Mouse (Mus musculus) granulocyte monocyte progenitor cell, adult 5-6 weeks (primary cell): ENCODE data around the gene Mecom. TPM values are rescaled to one million over a fixed set of nuclear protein-coding genes. Genes with fewer than 3 reads are reported as not detected.
"Not testable (repeated sequence)": the region's sequence is repeated elsewhere in the genome, so short reads cannot be mapped to it uniquely, and the experiment has no call there.

Experiments
- ATAC-seq: replicated peaks from 2 replicates; pipeline ENCODE4 v1.8.0; 2016; ENCODE audit warnings: mild to moderate bottlenecking, moderate TSS enrichment, inconsistent platforms; ENCODE audit not compliant: poor library complexity, severe bottlenecking
- total RNA-seq, 2 experiments: library from RNA; stranded (forward) in 1 of 2; stranded (reverse) in 1 of 2; fragments of 200-712, 200-1000 nt in 1 of 2; fragments of >200 nt in 1 of 2; fragmentation: Nextera tagmentation in 1 of 2; gene quantifications; 2 replicates each; pipeline ENCODE4 v1.2.3; 2014 to 2017

Gene Mecom
- total RNA-seq, 2 experiments from 2014 or later, result 0.72 TPM; not detected in 1

DNA sequence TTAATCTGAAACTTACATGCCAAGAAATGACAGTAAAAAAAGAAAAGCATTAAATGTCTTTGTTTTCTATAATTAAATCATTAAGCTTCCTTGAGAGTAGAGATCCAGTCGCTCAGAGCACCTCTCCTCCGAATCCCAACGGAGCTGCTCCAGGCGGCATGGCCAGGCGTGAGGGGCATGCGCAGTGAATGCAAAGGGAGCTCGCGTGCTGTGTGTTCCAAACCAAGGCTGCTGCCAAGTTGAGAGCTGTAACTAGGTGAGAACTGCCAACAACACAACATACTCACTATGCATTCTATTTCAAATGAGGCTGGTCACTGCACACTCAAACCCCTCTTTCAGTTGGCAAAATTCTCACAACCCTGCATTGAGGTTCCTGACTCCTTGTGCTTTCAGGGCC, 271.7 kb downstream of the Mecom start:
- ATAC-seq, result no peak

DNA sequence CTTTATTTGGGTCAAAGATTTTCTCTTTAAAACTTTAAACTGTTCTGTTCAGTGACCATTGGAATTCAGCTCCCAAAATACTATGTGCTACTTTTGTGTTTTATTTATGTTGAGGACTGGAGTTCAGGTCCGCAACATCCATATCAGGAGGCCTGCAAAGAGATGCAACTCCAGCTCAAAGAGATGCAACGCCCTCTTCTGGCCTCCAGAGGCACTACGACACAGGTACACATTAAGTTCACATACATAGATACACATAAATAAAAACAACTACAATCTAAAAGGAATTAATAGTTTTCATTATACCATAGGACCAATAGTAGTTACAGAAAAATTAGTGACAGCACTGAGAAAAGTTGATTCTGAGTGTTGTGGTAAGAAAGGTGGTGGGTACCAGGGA, 278.6 kb downstream of the Mecom start:
- ATAC-seq, result no peak

- ATAC-seq, result no peak
Observed at GRCm38 (mm10) chr3:30260945-30261344, 286.9 kb downstream of the Mecom start.

DNA sequence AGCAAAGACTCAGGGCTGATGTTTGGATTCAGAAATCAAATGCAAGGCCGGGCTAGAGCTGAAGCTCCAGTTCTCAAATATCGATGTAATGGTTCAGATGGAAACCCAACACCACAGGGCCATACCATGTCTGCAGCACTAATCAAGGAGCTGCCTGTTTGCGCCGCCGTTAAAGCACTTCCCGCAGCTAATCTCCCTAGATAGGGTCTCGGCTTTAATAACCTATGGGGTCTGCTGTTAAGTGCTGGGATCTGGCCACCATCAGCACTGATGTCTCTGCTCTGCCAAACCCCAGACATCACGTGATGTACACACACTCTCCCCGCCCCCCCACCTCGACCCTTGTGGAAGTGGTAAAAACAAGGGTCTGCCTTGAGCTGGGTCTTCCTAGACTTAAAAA, 289.4 kb downstream of the Mecom start:
- ATAC-seq, result no peak

- no peak for ATAC-seq
Observed at GRCm38 (mm10) chr3:30257776-30258175, 290.0 kb downstream of the Mecom start.

- ATAC-seq, result no peak
Observed at GRCm38 (mm10) chr3:30256896-30257295, 290.9 kb downstream of the Mecom start.

- ATAC-seq, result no peak
Observed at GRCm38 (mm10) chr3:30255828-30256227, 292.0 kb downstream of the Mecom start.

DNA sequence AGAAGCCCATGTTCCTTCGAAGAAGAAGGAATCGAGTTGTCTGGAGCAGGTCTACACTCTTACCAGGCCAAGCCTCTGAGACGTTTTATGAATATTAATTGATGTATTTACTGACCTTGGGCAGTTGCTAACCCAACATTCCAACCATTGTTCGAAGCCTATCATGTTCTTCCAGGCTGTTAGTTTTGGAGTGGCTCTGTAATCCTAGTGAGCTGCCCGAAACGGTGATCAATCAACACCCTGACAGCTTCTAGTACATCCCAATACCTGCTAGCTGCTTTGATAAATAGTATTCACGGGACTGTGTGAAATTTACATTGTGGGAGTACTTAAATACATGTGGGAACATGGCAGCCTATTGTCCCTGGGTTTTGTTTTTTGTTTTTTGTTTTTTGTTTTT, 293.4 kb downstream of the Mecom start:
- ATAC-seq, result no peak

GRCm38 (mm10) chr3:30253714-30254113, 294.1 kb downstream of the Mecom start:
- ATAC-seq, result no peak

DNA sequence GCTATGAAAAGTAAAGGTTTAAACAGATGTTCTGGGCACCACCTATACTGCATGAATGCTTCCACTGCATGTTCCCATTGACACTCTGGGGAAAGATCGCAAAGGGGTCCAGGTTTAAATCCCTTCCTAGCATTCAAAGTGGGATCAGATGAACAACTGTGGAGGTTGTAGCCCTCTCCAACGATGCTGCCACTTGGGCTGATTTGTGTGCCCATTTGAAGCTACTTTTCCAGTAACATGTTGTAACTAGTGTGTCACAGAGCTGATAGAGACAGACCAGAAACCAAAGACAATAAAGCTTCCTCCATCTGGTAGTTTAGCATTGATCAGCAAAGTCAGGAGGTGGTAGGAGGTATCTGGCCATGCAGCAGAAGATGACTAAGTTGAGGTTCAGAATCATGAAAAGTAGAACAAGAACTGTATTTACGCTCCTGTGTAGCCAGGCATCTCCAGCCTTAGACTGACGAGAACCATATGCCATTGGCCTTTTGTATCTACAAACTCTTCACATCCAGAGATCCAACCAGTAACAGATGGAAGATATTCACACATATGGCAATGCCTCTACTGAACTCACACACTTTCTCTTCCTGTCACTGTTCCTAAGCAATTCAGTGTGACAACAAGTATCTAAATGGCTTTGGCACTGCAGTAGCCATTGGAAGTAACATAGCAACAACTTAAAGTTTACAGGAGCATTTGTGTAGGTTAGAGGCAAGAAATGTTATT, 299.0 kb downstream of the Mecom start:
- no peak for ATAC-seq

DNA sequence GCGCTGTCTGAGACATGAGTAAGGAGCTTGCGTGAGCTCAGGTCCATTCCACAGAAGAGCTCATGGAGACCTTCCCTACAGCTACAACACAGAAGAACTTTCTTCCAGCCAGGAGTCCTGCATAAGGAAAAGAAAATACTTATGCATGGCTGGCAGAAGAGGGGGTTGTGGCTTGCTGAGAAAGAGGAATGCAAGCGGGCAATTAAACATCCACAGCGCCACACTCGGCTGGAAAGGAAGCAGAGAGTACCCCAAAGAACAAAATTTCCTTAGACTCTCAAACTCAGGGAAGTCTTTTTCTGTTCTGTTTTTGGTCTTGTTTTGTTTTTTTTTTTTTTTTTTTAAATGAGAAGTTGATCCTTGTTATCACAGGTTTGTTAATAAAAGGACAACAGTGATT, 300.6 kb downstream of the Mecom start:
- ATAC-seq, result no peak

- no peak for ATAC-seq
Observed at GRCm38 (mm10) chr3:30246431-30247041, 301.3 kb downstream of the Mecom start.

DNA sequence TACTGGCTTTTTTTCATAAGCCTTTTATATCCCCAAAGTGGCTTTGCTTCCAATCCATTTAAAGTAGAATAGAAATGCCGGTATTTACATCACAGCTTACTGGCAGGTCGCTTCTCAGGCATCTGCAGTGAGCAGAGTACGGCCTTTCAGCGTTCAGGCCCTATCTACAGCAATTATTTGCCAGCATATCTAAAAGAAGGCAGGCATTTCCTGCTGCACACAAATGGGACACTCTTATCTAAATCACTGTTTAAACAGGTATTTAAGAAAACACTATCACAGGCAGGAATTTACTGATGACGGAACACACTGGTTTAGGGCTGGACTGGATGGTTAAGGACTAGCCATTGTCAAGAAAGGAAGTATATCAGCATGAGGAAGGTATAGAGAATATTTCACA, 301.9 kb downstream of the Mecom start:
- no peak for ATAC-seq

DNA sequence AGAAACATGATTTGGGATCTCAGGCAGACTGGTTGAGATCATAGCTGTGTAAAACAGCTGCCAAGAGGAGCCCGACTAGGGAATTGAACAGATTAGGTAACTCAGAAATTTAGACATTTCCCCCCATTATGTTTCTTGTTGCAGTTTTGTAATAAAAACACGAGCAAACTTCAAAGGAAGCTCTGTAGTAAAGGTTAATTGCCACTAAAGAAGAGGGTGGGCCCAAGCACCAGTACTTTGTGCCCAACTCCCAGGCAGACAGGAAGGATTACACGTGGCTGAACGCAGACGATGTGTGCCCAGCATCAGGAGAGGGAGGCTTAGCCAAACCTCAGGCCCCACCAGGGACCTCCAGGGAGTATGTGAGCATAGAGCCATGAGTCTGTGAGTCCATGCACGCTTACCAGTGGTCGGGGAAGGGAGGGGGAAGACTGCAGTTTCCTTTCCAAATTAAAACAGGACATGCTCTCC, 303.4 kb downstream of the Mecom start:
- ATAC-seq, result no peak

DNA sequence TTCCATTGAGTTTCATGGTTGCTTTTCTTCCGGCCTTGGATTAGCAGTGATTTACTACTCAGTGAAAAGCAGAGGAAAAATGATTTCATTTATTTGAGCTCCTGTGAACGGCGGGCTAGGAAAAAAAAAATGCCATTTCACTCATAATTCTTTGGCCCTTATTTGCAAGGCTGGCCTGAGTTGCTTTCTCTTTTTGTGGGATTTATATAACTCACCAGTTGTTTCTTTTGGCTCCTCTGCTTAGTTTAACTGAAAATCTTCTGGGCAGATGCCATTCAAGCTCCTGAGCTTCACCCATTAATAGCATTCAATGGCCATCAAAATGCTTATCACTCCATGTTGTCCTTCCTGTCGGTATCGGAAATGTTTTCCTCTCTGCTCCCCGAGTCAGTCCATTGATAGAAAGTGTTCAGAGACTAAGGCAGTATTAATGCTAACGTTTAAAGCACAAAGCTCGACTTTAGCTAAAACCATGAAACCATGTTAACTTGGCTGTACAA, 304.0 kb downstream of the Mecom start:
- no peak for ATAC-seq

GRCm38 (mm10) chr3:30239416-30239815, 308.4 kb downstream of the Mecom start:
- ATAC-seq, result no peak

DNA sequence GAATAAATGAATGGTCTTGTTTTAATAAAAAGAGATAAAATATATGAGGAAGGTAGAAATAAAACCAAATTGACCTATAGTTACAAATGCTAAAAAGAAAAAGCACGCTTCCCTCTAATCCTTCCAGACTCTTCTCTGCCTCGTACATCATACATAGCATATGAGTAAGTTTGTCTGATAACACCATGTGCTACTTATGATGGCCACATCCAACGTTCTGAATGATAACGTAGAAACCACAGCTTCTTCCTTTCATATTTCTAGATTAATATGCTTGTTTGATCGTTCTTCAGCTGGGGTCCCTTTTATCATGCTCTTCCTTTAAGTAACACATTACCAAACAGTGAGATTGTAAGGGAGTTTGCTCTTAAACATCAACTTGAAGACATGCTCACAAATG, 310.3 kb downstream of the Mecom start:
- ATAC-seq, result no peak

DNA sequence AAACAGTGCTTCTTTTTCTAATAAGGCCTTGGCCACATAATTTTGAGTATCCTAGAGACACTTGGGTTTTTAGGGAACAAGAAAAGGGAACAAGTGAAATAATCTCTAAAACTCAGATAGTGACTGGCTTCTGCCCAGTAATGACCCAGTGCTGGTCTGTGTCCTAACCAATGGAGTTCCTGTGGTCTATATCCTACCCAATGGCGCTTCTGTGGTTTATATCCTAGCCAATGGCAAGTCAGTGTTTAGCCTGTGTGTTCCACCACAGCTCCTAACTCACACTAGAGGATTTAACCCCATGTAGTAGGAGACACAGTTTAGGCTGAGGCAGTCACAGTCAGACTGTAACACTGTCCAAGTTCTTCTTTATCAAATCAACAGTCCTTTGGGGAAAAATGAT, 313.8 kb downstream of the Mecom start:
- ATAC-seq, result peak; percentile 74

- ATAC-seq, result no peak
Observed at GRCm38 (mm10) chr3:30227964-30228670, 319.7 kb downstream of the Mecom start.

DNA sequence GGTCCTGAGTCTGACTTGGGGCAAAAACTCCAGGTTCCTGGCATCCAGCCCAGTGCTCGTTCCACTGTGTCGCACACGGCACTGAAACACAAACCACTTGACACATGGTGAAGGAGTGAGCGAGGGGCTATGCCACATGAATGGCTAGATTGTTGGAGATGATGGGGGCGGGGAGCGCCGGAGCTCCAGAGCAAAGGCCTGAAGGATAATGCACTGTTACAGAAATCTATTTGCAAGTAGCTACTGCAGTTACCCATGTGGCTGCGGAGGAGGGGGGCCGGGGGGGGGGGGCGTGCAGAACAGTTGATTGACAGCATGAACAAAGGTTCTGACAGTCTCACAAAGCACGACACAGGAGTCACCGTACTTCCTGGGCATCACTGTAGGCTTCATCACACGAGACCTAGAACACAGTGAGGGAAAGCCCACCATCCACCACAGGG, 320.9 kb downstream of the Mecom start:
- ATAC-seq, result no peak

DNA sequence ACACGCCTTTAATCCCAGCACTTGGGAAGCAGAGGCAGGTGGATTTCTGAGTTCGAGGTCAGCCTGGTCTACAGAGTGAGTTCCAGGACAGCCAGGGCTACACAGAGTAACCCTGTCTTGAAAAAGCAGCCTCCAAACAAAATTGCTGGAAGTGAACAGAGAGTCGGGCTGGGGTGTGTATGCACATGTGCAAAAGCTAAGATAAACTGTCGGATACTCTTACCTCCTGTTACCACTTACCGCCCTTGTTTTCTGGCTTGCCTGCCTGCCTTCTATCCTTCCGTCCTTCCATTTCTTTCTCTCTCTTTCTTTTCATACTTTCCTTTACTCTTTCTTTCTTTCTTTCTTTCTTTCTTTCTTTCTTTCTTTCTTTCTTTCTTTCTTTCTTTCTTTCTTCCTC, 322.6 kb downstream of the Mecom start:
- not testable (repeated sequence) for ATAC-seq
